Mouse (Mus musculus) ES-Bruce4 (cell line): ENCODE results near the gene Itgb7. TPM values are rescaled to one million over a fixed set of nuclear protein-coding genes. Genes with fewer than 3 reads are reported as not detected.

Source experiments
- H3K27ac ChIP-seq: 2 replicates; pipeline ENCODE4 v1.5.1; 2012; ENCODE audit warnings: low read length, inconsistent platforms; ENCODE audit not compliant: insufficient read depth
- H3K27me3 ChIP-seq: 2 replicates; pipeline ENCODE4 v1.6.1; 2012; ENCODE audit warnings: mild to moderate bottlenecking, low read length, inconsistent platforms; ENCODE audit not compliant: control insufficient read depth, poor library complexity, insufficient read depth, severe bottlenecking
- H3K36me3 ChIP-seq: 2 replicates; pipeline ENCODE4 v1.6.1; 2012; ENCODE audit warnings: inconsistent platforms, mild to moderate bottlenecking, low read length, moderate library complexity; ENCODE audit not compliant: control insufficient read depth, poor library complexity, insufficient read depth, severe bottlenecking
- H3K4me1 ChIP-seq: one replicate; pipeline ENCODE4 v1.8.1; 2011; ENCODE audit warnings: low read length; ENCODE audit not compliant: control insufficient read depth, insufficient read depth
- H3K4me3 ChIP-seq: 2 replicates; pipeline ENCODE4 v1.5.1; 2011; ENCODE audit warnings: low read depth, mild to moderate bottlenecking, low read length
- H3K9ac ChIP-seq: 2 replicates; pipeline ENCODE4 v1.6.1; 2012; ENCODE audit warnings: low read depth, mild to moderate bottlenecking, inconsistent platforms; ENCODE audit not compliant: poor library complexity, severe bottlenecking
- H3K9me3 ChIP-seq: replicated peaks from 2 replicates; pipeline ENCODE4 v1.6.1; 2012; ENCODE audit warnings: mild to moderate bottlenecking, low read length, inconsistent platforms; ENCODE audit not compliant: control insufficient read depth, poor library complexity, insufficient read depth, severe bottlenecking
- CTCF ChIP-seq: IDR thresholded peaks from one replicate; pipeline ENCODE4 v1.8.1; 2011; ENCODE audit warnings: low read depth, low read length
- EP300 ChIP-seq: IDR thresholded peaks from 2 replicates; pipeline ENCODE4 v1.6.1; 2011; ENCODE audit warnings: low read depth, low read length; ENCODE audit not compliant: insufficient read depth
- POLR2A ChIP-seq: IDR thresholded peaks from one replicate; pipeline ENCODE4 v1.8.1; 2011; ENCODE audit warnings: low read length; ENCODE audit not compliant: insufficient read depth
- polyA plus RNA-seq: library from polyadenylated mRNA; stranded (reverse); fragments of >200 nt; gene quantifications from 2 replicates; pipeline ENCODE4 v1.2.4, GENCODE M21; 2011; ENCODE audit warnings: low read depth; ENCODE audit not compliant: missing spikeins, insufficient read depth, insufficient read length

The Itgb7 gene
- polyA plus RNA-seq, 1 experiment, result 3.1 TPM

DNA sequence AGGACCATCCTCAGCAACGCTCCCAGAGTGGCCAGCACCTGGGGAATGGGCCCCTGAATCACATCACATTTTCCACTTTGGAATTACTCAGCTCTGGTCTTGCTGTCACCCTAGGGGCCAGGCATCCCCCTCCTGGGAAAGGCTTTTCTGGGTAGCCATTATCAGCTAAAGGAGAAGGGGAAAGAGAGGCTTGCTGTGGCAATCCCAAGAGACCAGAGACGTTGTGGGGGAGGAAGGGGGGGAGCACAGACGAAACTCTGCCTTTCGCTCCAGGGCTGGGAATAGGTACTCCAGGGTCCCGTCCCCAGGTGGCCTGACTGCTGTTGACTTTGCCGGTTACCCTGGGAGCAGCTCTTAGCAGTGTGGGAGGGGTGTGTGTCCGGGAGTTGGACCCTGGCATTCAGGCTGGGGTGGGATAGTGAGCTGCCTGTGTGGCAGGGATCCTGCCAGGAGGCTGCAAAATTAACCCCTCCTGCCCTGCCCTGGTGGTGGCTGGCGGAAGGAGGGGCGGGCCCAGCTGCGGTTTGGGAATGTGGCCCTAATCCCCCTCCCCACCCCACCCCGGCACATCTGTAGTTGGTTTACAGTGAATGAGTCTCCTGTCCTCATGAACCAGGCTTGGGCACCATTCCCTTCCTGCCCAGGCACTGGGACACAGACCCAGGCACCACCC is 27.0 kb upstream of the Itgb7 start:
- TF ChIP-seq CTCF (no peak), POLR2A (no peak), EP300 (no peak)
- H3K9ac ChIP-seq, result peak overlapping the region; percentile 38; the same call in 1 of the 2 replicates
- no peaks in the 10 kb centered on the region for H3K9me3 ChIP-seq
- peak overlapping the region; percentile 20 for H3K4me3 ChIP-seq
- H3K4me1 ChIP-seq, result peaks cover 6% of the 10 kb centered on the region
- no peaks in the 10 kb centered on the region for H3K36me3 ChIP-seq
- H3K27me3 ChIP-seq, result no peaks in the 10 kb centered on the region
- H3K27ac ChIP-seq, result peak overlapping the region; percentile 60

DNA sequence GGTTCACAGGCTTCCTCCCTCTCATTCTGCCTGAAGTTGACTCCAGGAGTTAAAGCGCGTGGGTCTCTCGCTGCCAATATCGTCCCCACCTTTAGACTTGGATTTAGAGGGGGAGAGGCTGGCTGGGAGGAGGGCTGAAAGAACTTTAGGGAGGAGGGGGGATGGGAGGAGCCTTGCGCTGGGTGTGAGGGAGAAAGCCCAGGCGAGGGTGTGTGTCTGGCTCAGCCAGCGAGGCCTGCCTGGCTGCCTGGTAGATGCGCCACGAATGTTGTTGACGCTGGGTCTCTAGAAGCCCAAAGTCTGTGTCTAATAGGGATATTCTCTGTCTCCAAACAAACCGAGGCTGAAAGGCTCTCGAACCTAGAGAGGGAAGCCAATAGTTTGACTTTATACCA is 26.3 kb upstream of the Itgb7 start:
- H3K4me3 ChIP-seq, result peak overlapping the region; percentile 68
- no peaks in the 10 kb centered on the region for H3K36me3 ChIP-seq
- H3K27ac ChIP-seq, result peak overlapping the region; percentile 60
- peak overlapping the region; percentile 95 for H3K9ac ChIP-seq
- peak; percentile 56 for TF ChIP-seq POLR2A
- TF ChIP-seq CTCF, result no peak
- TF ChIP-seq EP300, result 0 out of 2 replicates have a peak, but pooled peaks have one; percentile 40
- H3K27me3 ChIP-seq, result no peaks in the 10 kb centered on the region
- H3K9me3 ChIP-seq, result no peaks in the 10 kb centered on the region
- peaks cover 6% of the 10 kb centered on the region for H3K4me1 ChIP-seq

DNA sequence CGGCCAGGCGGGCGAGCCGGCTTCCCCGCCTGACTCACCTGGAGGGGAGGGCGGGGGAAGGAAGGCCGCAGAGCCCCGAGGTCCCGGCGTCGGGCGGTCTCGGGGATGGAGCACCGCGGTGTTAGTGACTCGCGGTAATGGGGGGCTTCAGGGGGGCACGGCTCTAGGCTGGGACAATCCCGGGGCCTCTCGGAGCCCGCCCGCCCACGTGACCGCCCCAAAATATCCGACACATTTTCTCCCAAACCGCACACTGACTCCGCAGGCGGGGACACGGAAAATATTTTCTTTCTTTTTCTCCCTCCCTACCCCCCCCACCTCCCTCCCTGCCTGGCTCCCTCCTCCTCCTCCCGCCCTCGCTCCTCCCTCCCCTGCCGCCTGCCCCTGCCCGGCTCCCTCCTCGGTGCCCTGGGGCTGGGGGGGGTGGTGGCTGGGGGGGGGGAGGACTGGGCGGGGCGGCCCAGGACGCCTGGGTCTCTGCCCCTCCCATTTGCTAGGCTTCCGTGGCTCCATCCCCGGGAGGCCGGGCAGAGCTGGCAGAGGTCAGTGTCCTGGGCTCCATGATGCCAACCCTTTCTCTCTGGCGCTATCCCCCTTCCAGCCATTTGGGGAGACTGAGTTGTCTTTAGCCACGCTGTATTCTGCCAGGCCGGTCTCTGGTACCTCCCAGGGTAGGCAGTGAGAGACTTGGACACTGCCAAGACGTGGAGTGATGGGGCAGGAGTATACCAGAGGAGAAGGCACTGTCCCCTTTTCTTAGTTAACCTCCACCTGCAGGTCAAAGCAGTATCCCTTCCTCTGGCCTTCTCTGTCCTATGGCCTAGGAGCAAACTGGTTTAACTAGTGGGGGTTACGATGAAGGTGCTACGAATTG is 25.7 kb upstream of the Itgb7 start, which contains the start of gene Rarg:
Rarg (minus strand) TSS at position 316 of the 874 bp plus-strand sequence.
- Histone ChIP-seq H3K9ac (peak within 1 kb of the TSS; percentile 95), H3K9me3 (no peaks in the 10 kb centered on the region), H3K27ac (peak within 1 kb of the TSS; percentile 60), H3K4me3 (peak within 1 kb of the TSS; percentile 74), H3K4me1 (peaks cover 8% of the 10 kb centered on the region), H3K27me3 (no peaks in the 10 kb centered on the region), H3K36me3 (no peaks in the 10 kb centered on the region)
- no peak for TF ChIP-seq CTCF
- TF ChIP-seq POLR2A, result no peak
- TF ChIP-seq EP300, result no peak

DNA sequence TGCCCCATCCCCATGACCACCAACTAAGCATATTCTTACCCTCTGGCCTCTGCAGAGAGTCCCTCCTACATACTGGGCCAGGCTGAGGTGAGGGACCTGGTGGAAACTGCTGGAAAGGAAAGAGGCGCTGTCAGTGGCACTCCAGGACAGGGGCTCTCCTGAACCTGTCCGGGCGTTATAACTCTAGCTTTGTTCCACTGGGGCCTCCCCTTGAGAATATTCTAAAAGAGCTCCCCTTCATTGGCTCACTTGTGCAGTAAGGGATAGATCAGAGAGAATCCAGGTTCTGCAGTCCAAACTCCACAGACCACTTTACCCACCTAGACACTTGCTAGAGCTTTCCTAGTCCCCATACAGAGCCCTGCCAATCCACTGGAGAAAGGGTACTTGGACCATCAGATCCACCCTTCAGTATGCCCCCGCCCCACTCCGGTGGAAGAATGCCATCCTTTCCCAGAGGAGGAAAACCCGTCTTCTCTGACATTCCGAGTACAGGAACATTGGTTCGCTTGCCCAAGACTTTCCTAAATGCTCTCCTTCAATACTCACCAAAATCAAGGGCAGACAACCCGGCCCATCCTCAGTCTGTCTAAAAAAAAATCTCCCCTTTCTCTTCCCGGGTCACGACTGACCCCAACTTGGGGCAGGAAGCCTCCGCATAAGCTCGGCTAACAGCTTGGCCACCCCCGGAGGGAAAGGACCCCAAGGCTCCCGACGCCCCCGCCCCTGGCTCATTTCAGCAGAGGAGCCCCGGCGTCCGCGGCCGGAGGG is 24.9 kb upstream of the Itgb7 start:
- H3K27me3 ChIP-seq, result no peaks in the 10 kb centered on the region
- peak overlapping the region; percentile 74 for H3K4me3 ChIP-seq
- H3K9me3 ChIP-seq, result no peaks in the 10 kb centered on the region
- peaks cover 13% of the 10 kb centered on the region for H3K4me1 ChIP-seq
- peak overlapping the region; percentile 95 for H3K9ac ChIP-seq
- H3K36me3 ChIP-seq, result no peaks in the 10 kb centered on the region
- TF ChIP-seq EP300, result no peak
- TF ChIP-seq CTCF, result no peak
- no peak for TF ChIP-seq POLR2A
- H3K27ac ChIP-seq, result no peak overlapping the region; the same call in 1 of the 2 replicates

DNA sequence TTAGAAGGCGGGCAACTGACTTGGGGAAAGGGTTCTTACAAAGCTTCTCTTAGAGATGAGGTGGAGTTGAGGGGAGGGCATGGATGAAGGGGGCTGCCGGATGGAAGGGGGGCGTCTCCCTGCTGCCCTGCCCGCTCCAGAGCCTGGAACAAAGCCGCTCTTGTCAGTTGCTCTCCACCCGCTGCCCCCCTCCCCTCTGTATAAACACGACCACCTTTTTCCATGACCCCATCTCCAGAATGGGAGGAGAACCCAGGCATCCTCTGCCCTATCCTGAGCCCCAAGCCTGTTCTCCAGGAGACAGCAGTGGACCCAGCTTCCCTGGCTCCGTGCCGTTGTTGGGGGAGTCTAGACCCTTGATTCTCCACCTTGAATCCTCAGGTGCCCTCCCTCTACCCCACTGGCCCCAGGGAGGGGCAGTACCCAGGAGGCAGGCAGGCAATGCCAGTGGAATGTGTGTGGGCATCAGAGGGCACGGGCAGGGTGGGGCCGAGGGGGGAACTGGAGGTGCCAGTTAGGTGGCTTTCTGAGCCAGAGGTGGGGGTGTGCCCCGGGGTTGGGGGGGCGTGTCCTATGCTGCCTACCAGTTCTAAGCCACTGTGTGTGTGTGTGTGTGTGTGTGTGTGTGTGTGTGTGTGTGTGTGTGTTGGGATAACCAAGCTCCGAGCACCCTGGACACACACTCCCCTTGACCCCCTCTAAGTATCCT is 24.0 kb upstream of the Itgb7 start:
- H3K36me3 ChIP-seq, result no peaks in the 10 kb centered on the region
- H3K9ac ChIP-seq, result peak overlapping the region; percentile 95
- H3K4me3 ChIP-seq, result no peak overlapping the region
- H3K4me1 ChIP-seq, result peaks cover 17% of the 10 kb centered on the region
- TF ChIP-seq POLR2A, result no peak
- no peak for TF ChIP-seq CTCF
- no peaks in the 10 kb centered on the region for H3K9me3 ChIP-seq
- no peaks in the 10 kb centered on the region for H3K27me3 ChIP-seq
- H3K27ac ChIP-seq, result no peak overlapping the region
